Mouse (Mus musculus) left cerebral cortex, adult 9 months (tissue): ENCODE data around the gene Jazf1.

ENCODE experiments used
- DNase-seq, 2 experiments: peaks; one replicate each; pipeline ENCODE4 v3.0.0; 2022; ENCODE audit warnings: low spot score in 2 of 2

Gene Jazf1

GRCm38 (mm10) chr6:53067989-53068874, at the start of gene Jazf1:
TSS of gene Jazf1 (minus strand) at chr6:53068631.
- peak in 1 of 2 experiments; percentile 59 for DNase-seq

- DNase-seq, result no peak
These were observed 49.4 kb upstream of the Jazf1 start for GRCm38 (mm10) chr6:53117855-53118254.

GRCm38 (mm10) chr6:53086879-53087278, 18.4 kb upstream of the Jazf1 start:
- DNase-seq, result no peak

- DNase-seq, result peak in 1 of 2 experiments; percentile 40
These were observed 12.8 kb upstream of the Jazf1 start for GRCm38 (mm10) chr6:53081241-53081640.

GRCm38 (mm10) chr6:53078671-53079070, 10.2 kb upstream of the Jazf1 start:
- DNase-seq, result no peak

- DNase-seq, result no peak
These were observed 3.3 kb upstream of the Jazf1 start for GRCm38 (mm10) chr6:53071732-53072131.

GRCm38 (mm10) chr6:53069976-53070575, 1.6 kb upstream of the Jazf1 start:
- DNase-seq, result no peak

- DNase-seq, result peak in 1 of 2 experiments; percentile 14
These were observed 396 bp upstream of the Jazf1 start for GRCm38 (mm10) chr6:53068875-53069178.

- DNase-seq, result peak in 1 of 2 experiments; percentile 9
These were observed 914 bp downstream of the Jazf1 start for GRCm38 (mm10) chr6:53067446-53067988.

GRCm38 (mm10) chr6:53066978-53067377, 1.5 kb downstream of the Jazf1 start:
- DNase-seq, result no peak

- DNase-seq, result no peak
These were observed 4.4 kb downstream of the Jazf1 start for GRCm38 (mm10) chr6:53064070-53064469.

- no peak for DNase-seq
These were observed 13.5 kb downstream of the Jazf1 start for GRCm38 (mm10) chr6:53054909-53055308.

- DNase-seq, result no peak
These were observed 22.9 kb downstream of the Jazf1 start for GRCm38 (mm10) chr6:53045501-53045900.

GRCm38 (mm10) chr6:53038176-53038575, 30.3 kb downstream of the Jazf1 start:
- no peak for DNase-seq

GRCm38 (mm10) chr6:53034362-53035011, 33.9 kb downstream of the Jazf1 start:
- no peak for DNase-seq

GRCm38 (mm10) chr6:53032730-53033484, 35.5 kb downstream of the Jazf1 start:
- DNase-seq, result no peak

- DNase-seq, result no peak
These were observed 46.4 kb downstream of the Jazf1 start for GRCm38 (mm10) chr6:53022069-53022468.

- no peak for DNase-seq
These were observed 47.4 kb downstream of the Jazf1 start for GRCm38 (mm10) chr6:53021081-53021480.

- no peak for DNase-seq
These were observed 50.9 kb downstream of the Jazf1 start for GRCm38 (mm10) chr6:53017357-53018205.
